Mouse (Mus musculus) urinary bladder, adult 18-20 months (tissue): ENCODE results near the gene Ubxn2a.

Experiments
- DNase-seq, 2 experiments: peaks; one replicate each; pipeline ENCODE4 v3.0.0; 2022; ENCODE audit warnings: low spot score in 2 of 2, mixed read lengths in 2 of 2

Ubxn2a gene

GRCm38 (mm10) chr12:4879048-4879447 is 28.5 kb downstream of the Ubxn2a start:
- DNase-seq = no peak

- no peak for DNase-seq
Observed at GRCm38 (mm10) chr12:4878296-4878783, 29.2 kb downstream of the Ubxn2a start.

- no peak for DNase-seq
Observed at GRCm38 (mm10) chr12:4875623-4876022, 31.9 kb downstream of the Ubxn2a start.

- DNase-seq = peak; percentile 59 to 62
Observed at GRCm38 (mm10) chr12:4874161-4874927, 33.2 kb downstream of the Ubxn2a start, which contains the start of gene Mfsd2b. Mfsd2b (minus strand) TSS chr12:4874359.

GRCm38 (mm10) chr12:4873531-4873930 is 34.0 kb downstream of the Ubxn2a start:
- DNase-seq = no peak

GRCm38 (mm10) chr12:4872983-4873477 is 34.5 kb downstream of the Ubxn2a start:
- DNase-seq = no peak

- DNase-seq = no peak
Observed at GRCm38 (mm10) chr12:4872273-4872672, 35.2 kb downstream of the Ubxn2a start.

- DNase-seq = no peak
Observed at GRCm38 (mm10) chr12:4871260-4871659, 36.2 kb downstream of the Ubxn2a start.

GRCm38 (mm10) chr12:4868924-4869323 is 38.6 kb downstream of the Ubxn2a start:
- DNase-seq = no peak

- DNase-seq = no peak
Observed at GRCm38 (mm10) chr12:4864338-4864690, 43.2 kb downstream of the Ubxn2a start.

- no peak for DNase-seq
Observed at GRCm38 (mm10) chr12:4863654-4864337, 43.7 kb downstream of the Ubxn2a start.

- no peak for DNase-seq
Observed at GRCm38 (mm10) chr12:4862672-4863071, 44.8 kb downstream of the Ubxn2a start.

- no peak for DNase-seq
Observed at GRCm38 (mm10) chr12:4859241-4859914, 48.1 kb downstream of the Ubxn2a start.

GRCm38 (mm10) chr12:4856834-4857233 is 50.7 kb downstream of the Ubxn2a start:
- DNase-seq = no peak

- no peak for DNase-seq
Observed at GRCm38 (mm10) chr12:4856160-4856559, 51.3 kb downstream of the Ubxn2a start.

- DNase-seq = no peak
Observed at GRCm38 (mm10) chr12:4843741-4844140, 63.8 kb downstream of the Ubxn2a start.

- DNase-seq = peak; percentile 79 to 87
Observed at GRCm38 (mm10) chr12:4842890-4843597, 64.5 kb downstream of the Ubxn2a start, which contains the start of gene Wdcp. Wdcp (plus strand) TSS chr12:4843303.

- no peak for DNase-seq
Observed at GRCm38 (mm10) chr12:4842456-4842855, 65.0 kb downstream of the Ubxn2a start.

GRCm38 (mm10) chr12:4841392-4841887 is 66.1 kb downstream of the Ubxn2a start, which contains the start of gene Fkbp1b:
Fkbp1b (minus strand) TSS chr12:4841591.
- peak; percentile 36 to 48 for DNase-seq

- DNase-seq = no peak
Observed at GRCm38 (mm10) chr12:4840741-4841140, 66.8 kb downstream of the Ubxn2a start.

- DNase-seq = no peak
Observed at GRCm38 (mm10) chr12:4840010-4840409, 67.5 kb downstream of the Ubxn2a start.
